Mouse (Mus musculus): ENCODE measurements at regions not wholly inside any gene's neighbourhood (a gene's known extent, or its start where the extent isn't known, plus 50 kb on each side); places are given as distances from the start of the nearest gene placed in this dataset.

- no peak for DNase-seq (ENCODE audit: low read depth in 1 of 2, low spot score in 2 of 2)
- 81% methylated on average over 3 of the region's 3 CpGs for WGBS
- no peaks in the 10 kb centered on the region for H3K27me3 ChIP-seq (ENCODE audit: control insufficient read depth, insufficient read depth, low read length)
- no peak overlapping the region for H3K27ac ChIP-seq (ENCODE audit: insufficient read depth, low read length)
- H3K36me3 ChIP-seq (ENCODE audit: control insufficient read depth, insufficient read depth, low read length), result no peaks in the 10 kb centered on the region
- TF ChIP-seq POLR2A (IDR thresholded peaks at IDR 0.05; ENCODE audit: low read depth, low read length) (no peak), CTCF (IDR thresholded peaks at IDR 0.05; ENCODE audit: extremely low read depth, insufficient read depth, insufficient read length, insufficient replicate concordance) (no peak)
- no peaks in the 10 kb centered on the region for H3K4me1 ChIP-seq (ENCODE audit: control insufficient read depth, insufficient read depth, insufficient read length)
- no peak overlapping the region for H3K4me3 ChIP-seq (ENCODE audit: extremely low read depth, insufficient read depth, insufficient read length)
Observed at GRCm38 (mm10) chr2:71607087-71607502, 60.5 kb upstream of the Dlx2 start.

- H3K4me1 ChIP-seq (ENCODE audit: control insufficient read depth, insufficient read depth, insufficient read length), result no peaks in the 10 kb centered on the region
- H3K36me3 ChIP-seq (ENCODE audit: control insufficient read depth, insufficient read depth, low read length), result no peaks in the 10 kb centered on the region
- WGBS, result 83% methylated on average over 2 of the region's 2 CpGs
- H3K27ac ChIP-seq (ENCODE audit: insufficient read depth, low read length), result no peak overlapping the region
- H3K27me3 ChIP-seq (ENCODE audit: control insufficient read depth, insufficient read depth, low read length), result no peaks in the 10 kb centered on the region
- H3K4me3 ChIP-seq (ENCODE audit: extremely low read depth, insufficient read depth, insufficient read length), result no peak overlapping the region
- no peak for DNase-seq (ENCODE audit: low read depth in 1 of 2, low spot score in 2 of 2)
- TF ChIP-seq CTCF (IDR thresholded peaks at IDR 0.05; ENCODE audit: extremely low read depth, insufficient read depth, insufficient read length, insufficient replicate concordance) (no peak), POLR2A (IDR thresholded peaks at IDR 0.05; ENCODE audit: low read depth, low read length) (no peak)
Observed at GRCm38 (mm10) chr2:71613216-71613615, 66.7 kb upstream of the Dlx2 start.

- DNase-seq (ENCODE audit: low read depth in 1 of 2, low spot score in 2 of 2), result no peak
- no peaks in the 10 kb centered on the region for H3K27me3 ChIP-seq (ENCODE audit: control insufficient read depth, insufficient read depth, low read length)
- no peak overlapping the region for H3K27ac ChIP-seq (ENCODE audit: insufficient read depth, low read length)
- TF ChIP-seq POLR2A (IDR thresholded peaks at IDR 0.05; ENCODE audit: low read depth, low read length) (no peak), CTCF (IDR thresholded peaks at IDR 0.05; ENCODE audit: extremely low read depth, insufficient read depth, insufficient read length, insufficient replicate concordance) (no peak)
- no peak overlapping the region for H3K4me3 ChIP-seq (ENCODE audit: extremely low read depth, insufficient read depth, insufficient read length)
- 85% methylated on average over 5 of the region's 5 CpGs for WGBS
- H3K4me1 ChIP-seq (ENCODE audit: control insufficient read depth, insufficient read depth, insufficient read length), result no peaks in the 10 kb centered on the region
- no peaks in the 10 kb centered on the region for H3K36me3 ChIP-seq (ENCODE audit: control insufficient read depth, insufficient read depth, low read length)
Observed at GRCm38 (mm10) chr2:71616526-71616925, 70.0 kb upstream of the Dlx2 start.

GRCm38 (mm10) chr2:71621458-71621857 lies 74.9 kb upstream of the Dlx2 start:
- H3K4me1 ChIP-seq (ENCODE audit: control insufficient read depth, insufficient read depth, insufficient read length), result no peaks in the 10 kb centered on the region
- H3K36me3 ChIP-seq (ENCODE audit: control insufficient read depth, insufficient read depth, low read length), result no peaks in the 10 kb centered on the region
- H3K27ac ChIP-seq (ENCODE audit: insufficient read depth, low read length), result no peak overlapping the region
- WGBS, result 89% methylated on average over 2 of the region's 2 CpGs
- TF ChIP-seq CTCF (IDR thresholded peaks at IDR 0.05; ENCODE audit: extremely low read depth, insufficient read depth, insufficient read length, insufficient replicate concordance) (no peak), POLR2A (IDR thresholded peaks at IDR 0.05; ENCODE audit: low read depth, low read length) (no peak)
- no peaks in the 10 kb centered on the region for H3K27me3 ChIP-seq (ENCODE audit: control insufficient read depth, insufficient read depth, low read length)
- no peak overlapping the region for H3K4me3 ChIP-seq (ENCODE audit: extremely low read depth, insufficient read depth, insufficient read length)
- DNase-seq (ENCODE audit: low read depth in 1 of 2, low spot score in 2 of 2), result no peak

GRCm38 (mm10) chr2:71622532-71623099 lies 76.1 kb upstream of the Dlx2 start:
- no peak for DNase-seq (ENCODE audit: low read depth in 1 of 2, low spot score in 2 of 2)
- Histone ChIP-seq H3K4me1 (ENCODE audit: control insufficient read depth, insufficient read depth, insufficient read length) (no peaks in the 10 kb centered on the region), H3K27me3 (ENCODE audit: control insufficient read depth, insufficient read depth, low read length) (no peaks in the 10 kb centered on the region), H3K4me3 (ENCODE audit: extremely low read depth, insufficient read depth, insufficient read length) (no peak overlapping the region), H3K36me3 (ENCODE audit: control insufficient read depth, insufficient read depth, low read length) (no peaks in the 10 kb centered on the region), H3K27ac (ENCODE audit: insufficient read depth, low read length) (no peak overlapping the region)
- TF ChIP-seq CTCF (IDR thresholded peaks at IDR 0.05; ENCODE audit: extremely low read depth, insufficient read depth, insufficient read length, insufficient replicate concordance) (no peak), POLR2A (IDR thresholded peaks at IDR 0.05; ENCODE audit: low read depth, low read length) (no peak)
- WGBS, result 28% methylated on average over 9 of the region's 9 CpGs

- no peak for DNase-seq (ENCODE audit: low read depth in 1 of 2, low spot score in 2 of 2)
Observed at GRCm38 (mm10) chr2:71623134-71623533, 76.6 kb upstream of the Dlx2 start.

GRCm38 (mm10) chr2:71625298-71625902 lies 78.8 kb upstream of the Dlx2 start:
- Histone ChIP-seq H3K36me3 (ENCODE audit: control insufficient read depth, insufficient read depth, low read length) (no peaks in the 10 kb centered on the region), H3K4me1 (ENCODE audit: control insufficient read depth, insufficient read depth, insufficient read length) (peaks cover 2% of the 10 kb centered on the region), H3K27ac (ENCODE audit: insufficient read depth, low read length) (no peak overlapping the region), H3K4me3 (ENCODE audit: extremely low read depth, insufficient read depth, insufficient read length) (no peak overlapping the region), H3K27me3 (ENCODE audit: control insufficient read depth, insufficient read depth, low read length) (no peaks in the 10 kb centered on the region)
- 84% methylated on average over 7 of the region's 7 CpGs for WGBS
- no peak for TF ChIP-seq POLR2A (IDR thresholded peaks at IDR 0.05; ENCODE audit: low read depth, low read length)
- TF ChIP-seq CTCF (IDR thresholded peaks at IDR 0.05; ENCODE audit: extremely low read depth, insufficient read depth, insufficient read length, insufficient replicate concordance), result no peak
- DNase-seq (ENCODE audit: low read depth in 1 of 2, low spot score in 2 of 2), result no peak

More at GRCm38 (mm10) chr2:71623134-71623533, 76.6 kb upstream of the Dlx2 start:
- TF ChIP-seq CTCF (IDR thresholded peaks at IDR 0.05; ENCODE audit: extremely low read depth, insufficient read depth, insufficient read length, insufficient replicate concordance), result no peak
- TF ChIP-seq POLR2A (IDR thresholded peaks at IDR 0.05; ENCODE audit: low read depth, low read length), result no peak
- Histone ChIP-seq H3K36me3 (ENCODE audit: control insufficient read depth, insufficient read depth, low read length) (no peaks in the 10 kb centered on the region), H3K4me1 (ENCODE audit: control insufficient read depth, insufficient read depth, insufficient read length) (no peaks in the 10 kb centered on the region), H3K27me3 (ENCODE audit: control insufficient read depth, insufficient read depth, low read length) (no peaks in the 10 kb centered on the region), H3K4me3 (ENCODE audit: extremely low read depth, insufficient read depth, insufficient read length) (no peak overlapping the region), H3K27ac (ENCODE audit: insufficient read depth, low read length) (no peak overlapping the region)
- 53% methylated on average over 2 of the region's 2 CpGs for WGBS

Data from spleen, adult 2 months (tissue).